Mouse (Mus musculus): ENCODE measurements around the gene Slf2.

DNA sequence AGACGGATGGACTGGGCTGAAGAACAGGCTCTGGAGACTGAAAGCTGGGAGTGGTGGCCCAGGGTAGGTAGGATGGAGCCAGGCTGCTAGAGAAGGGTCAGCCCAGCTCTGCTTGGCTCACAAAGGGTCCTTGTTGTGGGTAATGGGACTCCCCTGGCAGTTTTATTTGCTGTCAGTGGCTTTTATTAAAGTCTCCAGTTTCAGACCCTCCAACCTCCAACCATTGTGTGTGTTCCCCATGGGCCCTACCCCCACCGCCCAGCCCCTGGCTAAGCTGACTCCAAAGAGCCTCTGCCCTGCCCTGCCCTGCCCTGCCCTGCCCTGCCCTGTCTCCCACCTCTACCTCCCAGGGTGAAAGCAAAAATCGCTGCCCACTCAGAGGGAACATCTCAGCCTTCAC, 46.6 kb upstream of the Slf2 start:
- TF ChIP-seq CTCF (IDR thresholded peaks at IDR 0.05; ENCODE audit: low read depth, low read length) (no peak), POLR2AphosphoS5 (IDR thresholded peaks at IDR 0.05; ENCODE audit: insufficient replicate concordance, low read depth, low read length) (no peak), GATA2 (IDR thresholded peaks at IDR 0.05; ENCODE audit: borderline replicate concordance, low read depth, low read length) (no peak), GATA1 (IDR thresholded peaks at IDR 0.05; ENCODE audit: borderline replicate concordance, low read length) (no peak), TAL1 (conservative IDR thresholded peaks at IDR 0.05; ENCODE audit: low read depth, low read length) (no peak)
